Mouse (Mus musculus): ENCODE data around the gene Grik3. TPM values are rescaled to one million over a fixed set of nuclear protein-coding genes. Genes with fewer than 3 reads are reported as not detected.

Gene Grik3
- polyA plus RNA-seq, 1 experiment from 2014 or later = 3.9 TPM

- peak; percentile 64 for ATAC-seq (ENCODE audit: low FRiP score)
- Histone ChIP-seq H3K27ac (peak overlapping the region; percentile 58), H3K36me3 (no peaks in the 10 kb centered on the region), H3K4me3 (no peak overlapping the region), H3K9me3 (no peaks in the 10 kb centered on the region), H3K27me3 (peaks cover 58% of the 10 kb centered on the region), H3K4me1 (replicated peaks) (peaks cover 38% of the 10 kb centered on the region), H3K4me2 (no peak overlapping the region), H3K9ac (peak overlapping the region; percentile 46; the same call in 1 of the 2 replicates)
- 7% methylated on average over 8 of the region's 8 CpGs for WGBS
Observed at GRCm38 (mm10) chr4:125534449-125534848, 43.9 kb downstream of the Grik3 start.

GRCm38 (mm10) chr4:125534991-125535401 lies 44.5 kb downstream of the Grik3 start:
- 5% methylated on average over 11 of the region's 11 CpGs for WGBS
- H3K27ac ChIP-seq = peak overlapping the region; percentile 58; the same call in 1 of the 2 replicates
- ATAC-seq (ENCODE audit: low FRiP score) = peak; percentile 50; the same call in 1 of the 2 replicates

GRCm38 (mm10) chr4:125535465-125535864 lies 45.0 kb downstream of the Grik3 start:
- no peak overlapping the region for H3K27ac ChIP-seq
- H3K27me3 ChIP-seq = peaks cover 55% of the 10 kb centered on the region
- H3K36me3 ChIP-seq = no peaks in the 10 kb centered on the region
- peaks cover 38% of the 10 kb centered on the region for H3K4me1 ChIP-seq (replicated peaks)
- H3K9me3 ChIP-seq = no peaks in the 10 kb centered on the region
- H3K4me3 ChIP-seq = no peak overlapping the region
- no peak overlapping the region for H3K9ac ChIP-seq
- no peak for ATAC-seq (ENCODE audit: low FRiP score)
- H3K4me2 ChIP-seq = no peak overlapping the region
- WGBS = 7% methylated on average over 7 of the region's 7 CpGs

More at GRCm38 (mm10) chr4:125534991-125535401, 44.5 kb downstream of the Grik3 start:
- Histone ChIP-seq H3K4me2 (no peak overlapping the region), H3K9ac (no peak overlapping the region), H3K36me3 (no peaks in the 10 kb centered on the region), H3K4me3 (no peak overlapping the region), H3K9me3 (no peaks in the 10 kb centered on the region), H3K4me1 (replicated peaks) (peaks cover 38% of the 10 kb centered on the region), H3K27me3 (peaks cover 55% of the 10 kb centered on the region)

- Histone ChIP-seq H3K36me3 (no peaks in the 10 kb centered on the region), H3K4me1 (replicated peaks) (peaks cover 38% of the 10 kb centered on the region), H3K27ac (no peak overlapping the region), H3K9ac (no peak overlapping the region), H3K4me2 (no peak overlapping the region), H3K9me3 (no peaks in the 10 kb centered on the region), H3K27me3 (peaks cover 57% of the 10 kb centered on the region), H3K4me3 (no peak overlapping the region)
- ATAC-seq (ENCODE audit: low FRiP score) = no peak
- WGBS = 45% methylated on average over 4 of the region's 4 CpGs
Observed at GRCm38 (mm10) chr4:125535977-125536376, 45.5 kb downstream of the Grik3 start.

- Histone ChIP-seq H3K9ac (no peak overlapping the region), H3K4me1 (replicated peaks) (peaks cover 34% of the 10 kb centered on the region), H3K4me3 (no peak overlapping the region), H3K9me3 (no peaks in the 10 kb centered on the region), H3K36me3 (no peaks in the 10 kb centered on the region), H3K27ac (no peak overlapping the region), H3K27me3 (peaks cover 61% of the 10 kb centered on the region), H3K4me2 (no peak overlapping the region)
- no peak for ATAC-seq (ENCODE audit: low FRiP score)
- WGBS = 14% methylated on average over 3 of the region's 3 CpGs
Observed at GRCm38 (mm10) chr4:125538301-125538965, 47.9 kb downstream of the Grik3 start.

- no peaks in the 10 kb centered on the region for H3K9me3 ChIP-seq
- ATAC-seq (ENCODE audit: low FRiP score) = no peak
- H3K36me3 ChIP-seq = no peaks in the 10 kb centered on the region
- H3K4me3 ChIP-seq = no peak overlapping the region
- peaks cover 53% of the 10 kb centered on the region for H3K27me3 ChIP-seq
- H3K9ac ChIP-seq = no peak overlapping the region
- WGBS = 81% methylated on average over 9 of the region's 9 CpGs
- peaks cover 23% of the 10 kb centered on the region for H3K4me1 ChIP-seq (replicated peaks)
- H3K4me2 ChIP-seq = no peak overlapping the region
- H3K27ac ChIP-seq = no peak overlapping the region
Observed at GRCm38 (mm10) chr4:125539617-125540016, 49.1 kb downstream of the Grik3 start.

GRCm38 (mm10) chr4:125543171-125543570 lies 52.7 kb downstream of the Grik3 start:
- H3K27me3 ChIP-seq = peaks cover 52% of the 10 kb centered on the region
- no peak overlapping the region for H3K27ac ChIP-seq
- no peak overlapping the region for H3K9ac ChIP-seq
- no peak overlapping the region for H3K4me3 ChIP-seq
- no peaks in the 10 kb centered on the region for H3K36me3 ChIP-seq
- H3K4me1 ChIP-seq (replicated peaks) = peaks cover 32% of the 10 kb centered on the region
- no peak overlapping the region for H3K4me2 ChIP-seq
- H3K9me3 ChIP-seq = no peaks in the 10 kb centered on the region
- no peak for ATAC-seq (ENCODE audit: low FRiP score)
- WGBS = 93% methylated on average over 5 of the region's 5 CpGs

GRCm38 (mm10) chr4:125544947-125545767 lies 54.7 kb downstream of the Grik3 start:
- Histone ChIP-seq H3K27me3 (peaks cover 50% of the 10 kb centered on the region), H3K4me1 (replicated peaks) (peaks cover 33% of the 10 kb centered on the region)
- 9% methylated on average over 18 of the region's 18 CpGs for WGBS

GRCm38 (mm10) chr4:125545768-125546220 lies 55.3 kb downstream of the Grik3 start:
- H3K4me2 ChIP-seq = peak overlapping the region; percentile 22; the same call in 1 of the 2 replicates

More at GRCm38 (mm10) chr4:125544947-125545767, 54.7 kb downstream of the Grik3 start:
- H3K9ac ChIP-seq = no peak overlapping the region
- H3K27ac ChIP-seq = peak overlapping the region; percentile 87
- H3K9me3 ChIP-seq = no peaks in the 10 kb centered on the region
- peak; percentile 89 for ATAC-seq (ENCODE audit: low FRiP score)
- no peaks in the 10 kb centered on the region for H3K36me3 ChIP-seq
- H3K4me2 ChIP-seq = peak overlapping the region; percentile 22; the same call in 1 of the 2 replicates
- H3K4me3 ChIP-seq = no peak overlapping the region

GRCm38 (mm10) chr4:125548190-125548589 lies 57.7 kb downstream of the Grik3 start:
- no peak overlapping the region for H3K9ac ChIP-seq
- H3K27ac ChIP-seq = no peak overlapping the region
- H3K4me1 ChIP-seq (replicated peaks) = peaks cover 33% of the 10 kb centered on the region
- H3K4me2 ChIP-seq = no peak overlapping the region
- H3K9me3 ChIP-seq = no peaks in the 10 kb centered on the region
- WGBS = 73% methylated on average over 5 of the region's 5 CpGs
- H3K27me3 ChIP-seq = peaks cover 34% of the 10 kb centered on the region
- H3K4me3 ChIP-seq = no peak overlapping the region
- H3K36me3 ChIP-seq = no peaks in the 10 kb centered on the region
- ATAC-seq (ENCODE audit: low FRiP score) = no peak

More at GRCm38 (mm10) chr4:125545768-125546220, 55.3 kb downstream of the Grik3 start:
- 45% methylated on average over 7 of the region's 7 CpGs for WGBS
- Histone ChIP-seq H3K36me3 (no peaks in the 10 kb centered on the region), H3K27me3 (peaks cover 50% of the 10 kb centered on the region), H3K4me1 (replicated peaks) (peaks cover 33% of the 10 kb centered on the region), H3K27ac (peak overlapping the region; percentile 87), H3K9ac (no peak overlapping the region), H3K9me3 (no peaks in the 10 kb centered on the region), H3K4me3 (no peak overlapping the region)
- ATAC-seq (ENCODE audit: low FRiP score) = peak; percentile 46

- no peak overlapping the region for H3K4me3 ChIP-seq
- H3K27me3 ChIP-seq = peaks cover 17% of the 10 kb centered on the region; the same call in 1 of the 2 replicates
- H3K9ac ChIP-seq = no peak overlapping the region
- no peak for ATAC-seq (ENCODE audit: low FRiP score)
- no peak overlapping the region for H3K27ac ChIP-seq
- WGBS = 92% methylated on average over 9 of the region's 9 CpGs
- H3K4me1 ChIP-seq (replicated peaks) = peaks cover 21% of the 10 kb centered on the region; the same call in 1 of the 2 replicates
- no peaks in the 10 kb centered on the region for H3K9me3 ChIP-seq
- no peak overlapping the region for H3K4me2 ChIP-seq
- H3K36me3 ChIP-seq = no peaks in the 10 kb centered on the region
Observed at GRCm38 (mm10) chr4:125553754-125554153, 63.3 kb downstream of the Grik3 start.
